Mouse (Mus musculus) layer of hippocampus, adult 2 months (tissue): ENCODE results near the gene Morn3. TPM values are rescaled to one million over a fixed set of nuclear protein-coding genes. Genes with fewer than 3 reads are reported as not detected.

ENCODE experiments used
- DNase-seq, 2 experiments: peaks; one replicate each; pipeline ENCODE4 v3.0.0; 2022; ENCODE audit warnings: low spot score in 2 of 2
- H3K27ac ChIP-seq: fragments of 200-600 bp; 2 replicates; pipeline ENCODE4 v1.8.1; 2022
- H3K4me3 ChIP-seq: fragments of 200-600 bp; 2 replicates; pipeline ENCODE4 v1.8.1; 2022; ENCODE audit warnings: mild to moderate bottlenecking
- CTCF ChIP-seq: fragments of 200-600 bp; conservative IDR thresholded peaks from 2 replicates; pipeline ENCODE4 v1.8.1; 2022; ENCODE audit warnings: antibody characterized with exemption, mild to moderate bottlenecking, moderate library complexity
- total RNA-seq, 2 experiments: library from RNA; stranded (reverse); gene quantifications; 2 replicates each; pipeline ENCODE4 v1.2.3; 2021

Gene Morn3
- total RNA-seq, 2 experiments from 2014 or later, result not detected

- no peak overlapping the region for H3K27ac ChIP-seq
- TF ChIP-seq CTCF, result no peak
- H3K4me3 ChIP-seq, result no peak overlapping the region
- no peak for DNase-seq
Observed at GRCm38 (mm10) chr5:123026414-123026813, 20.4 kb downstream of the Morn3 start.

- DNase-seq, result no peak
Observed at GRCm38 (mm10) chr5:123024965-123025573, 21.7 kb downstream of the Morn3 start.

GRCm38 (mm10) chr5:123024312-123024711, 22.5 kb downstream of the Morn3 start:
- no peak for TF ChIP-seq CTCF
- no peak overlapping the region for H3K27ac ChIP-seq
- DNase-seq, result no peak
- H3K4me3 ChIP-seq, result no peak overlapping the region

More at GRCm38 (mm10) chr5:123024965-123025573, 21.7 kb downstream of the Morn3 start:
- Histone ChIP-seq H3K4me3 (no peak overlapping the region), H3K27ac (peak overlapping the region; percentile 18; the same call in 1 of the 2 replicates)
- no peak for TF ChIP-seq CTCF

- DNase-seq, result no peak
Observed at GRCm38 (mm10) chr5:123023049-123023448, 23.8 kb downstream of the Morn3 start.

GRCm38 (mm10) chr5:123021438-123021837, 25.4 kb downstream of the Morn3 start:
- no peak for DNase-seq
- Histone ChIP-seq H3K27ac (no peak overlapping the region), H3K4me3 (no peak overlapping the region)
- TF ChIP-seq CTCF, result no peak

More at GRCm38 (mm10) chr5:123023049-123023448, 23.8 kb downstream of the Morn3 start:
- Histone ChIP-seq H3K27ac (no peak overlapping the region), H3K4me3 (no peak overlapping the region)
- TF ChIP-seq CTCF, result no peak

GRCm38 (mm10) chr5:123020426-123020825, 26.4 kb downstream of the Morn3 start:
- peak overlapping the region; percentile 84; the same call in 1 of the 2 replicates for H3K27ac ChIP-seq
- TF ChIP-seq CTCF, result no peak

GRCm38 (mm10) chr5:123019336-123020016, 27.3 kb downstream of the Morn3 start:
- no peak for TF ChIP-seq CTCF
- H3K4me3 ChIP-seq, result no peak overlapping the region
- H3K27ac ChIP-seq, result peak overlapping the region; percentile 84
- DNase-seq, result no peak

More at GRCm38 (mm10) chr5:123020426-123020825, 26.4 kb downstream of the Morn3 start:
- DNase-seq, result no peak
- H3K4me3 ChIP-seq, result no peak overlapping the region

GRCm38 (mm10) chr5:123017504-123017903, 29.3 kb downstream of the Morn3 start:
- DNase-seq, result no peak
- no peak for TF ChIP-seq CTCF
- Histone ChIP-seq H3K4me3 (no peak overlapping the region), H3K27ac (no peak overlapping the region)

GRCm38 (mm10) chr5:123015915-123016314, 30.9 kb downstream of the Morn3 start:
- H3K4me3 ChIP-seq, result peak overlapping the region; percentile 75
- DNase-seq, result no peak
- H3K27ac ChIP-seq, result peak overlapping the region; percentile 89
- no peak for TF ChIP-seq CTCF

- TF ChIP-seq CTCF, result peak; percentile 44
- peak within 1 kb of the TSS; percentile 75 for H3K4me3 ChIP-seq
- DNase-seq, result peak; percentile 96 to 97
- peak within 1 kb of the TSS; percentile 89 for H3K27ac ChIP-seq
Observed at GRCm38 (mm10) chr5:123014753-123015701, 31.8 kb downstream of the Morn3 start, which contains the start of gene Orai1. Gene Orai1 (plus strand): TSS chr5:123015074.

- Histone ChIP-seq H3K27ac (peak overlapping the region; percentile 89), H3K4me3 (no peak overlapping the region; the same call in 1 of the 2 replicates)
- DNase-seq, result peak; percentile 70 to 74
- peak; percentile 91 for TF ChIP-seq CTCF
Observed at GRCm38 (mm10) chr5:123013599-123014315, 33.1 kb downstream of the Morn3 start.

GRCm38 (mm10) chr5:123011705-123012104, 35.1 kb downstream of the Morn3 start:
- no peak for DNase-seq
- H3K4me3 ChIP-seq, result no peak overlapping the region
- no peak overlapping the region for H3K27ac ChIP-seq
- TF ChIP-seq CTCF, result no peak
